Mouse (Mus musculus): ENCODE results near the gene Sf3a2. TPM values are rescaled to one million over a fixed set of nuclear protein-coding genes. Genes with fewer than 3 reads are reported as not detected.
"Not testable (repeated sequence)": the region's sequence is repeated elsewhere in the genome, so short reads cannot be mapped to it uniquely, and the experiment has no call there.

Sf3a2 gene
- polyA plus RNA-seq, 1 experiment from 2014 or later, result 77.1 TPM

DNA sequence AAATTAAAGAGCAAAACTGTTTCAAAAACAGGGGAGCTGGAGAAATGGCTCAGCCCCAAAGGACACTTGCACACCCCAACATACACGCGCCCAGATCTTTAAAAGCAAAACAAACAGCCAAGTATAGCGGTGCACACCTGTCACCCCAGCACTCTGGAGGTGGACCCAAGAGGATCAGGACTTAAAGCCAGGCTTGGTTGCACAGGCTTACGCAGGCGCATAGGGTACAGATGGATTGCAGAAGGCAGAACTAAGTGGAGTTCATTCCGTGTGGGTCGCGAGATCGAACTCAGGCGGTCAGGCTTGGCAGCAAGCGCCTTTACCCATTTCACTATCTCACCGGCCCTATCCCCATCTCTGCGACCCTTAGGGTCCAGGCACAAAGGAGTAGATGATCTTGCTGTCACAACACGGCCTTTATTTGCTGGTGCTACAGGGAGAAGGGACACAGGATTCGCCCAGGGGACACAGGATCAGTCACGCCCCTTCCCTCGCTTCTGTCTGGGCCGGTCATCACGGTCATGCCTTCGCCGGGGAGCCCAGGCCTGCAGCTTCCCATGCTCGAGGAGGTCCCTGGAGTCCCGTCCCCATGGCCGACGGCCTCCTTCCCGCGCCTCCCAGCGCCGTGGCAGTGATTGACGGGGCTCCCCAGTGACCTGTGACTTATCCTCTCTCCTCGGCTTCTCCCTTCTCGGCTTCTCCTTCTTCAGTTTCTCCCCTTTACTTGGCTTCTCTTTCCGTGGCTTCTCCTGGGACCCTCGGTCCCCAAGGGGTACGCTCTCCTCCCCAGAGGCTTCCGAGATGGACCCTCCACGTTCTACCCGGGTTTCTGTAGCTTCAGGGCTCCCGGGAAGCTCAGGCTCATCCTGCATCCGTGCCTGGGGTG lies 10.3 kb downstream of the Sf3a2 start:
- H3K4me2 ChIP-seq, result peak overlapping the region; percentile 31
- 13% methylated on average over 40 of the region's 40 CpGs for WGBS
- peaks cover 47% of the 10 kb centered on the region for H3K4me1 ChIP-seq
- no peak for ATAC-seq (ENCODE audit: low FRiP score)
- peak overlapping the region; percentile 3; the same call in 1 of the 2 replicates for H3K4me3 ChIP-seq (replicated peaks)
- no peaks in the 10 kb centered on the region for H3K9me3 ChIP-seq
- no peak overlapping the region for H3K27ac ChIP-seq
- peaks cover 26% of the 10 kb centered on the region for H3K36me3 ChIP-seq (replicated peaks)
- peaks cover 67% of the 10 kb centered on the region for H3K27me3 ChIP-seq
- H3K9ac ChIP-seq, result peak overlapping the region; percentile 31

- no peak for ATAC-seq (ENCODE audit: low FRiP score)
- Histone ChIP-seq H3K27me3 (peaks cover 70% of the 10 kb centered on the region), H3K9ac (peak overlapping the region; percentile 31; the same call in 1 of the 2 replicates)
Observed at GRCm38 (mm10) chr10:80808985-80809632, 11.1 kb downstream of the Sf3a2 start.

GRCm38 (mm10) chr10:80810084-80810483 lies 12.1 kb downstream of the Sf3a2 start:
- peak overlapping the region; percentile 31; the same call in 1 of the 2 replicates for H3K4me2 ChIP-seq
- H3K9ac ChIP-seq, result peak overlapping the region; percentile 21; the same call in 1 of the 2 replicates
- ATAC-seq (ENCODE audit: low FRiP score), result no peak
- peaks cover 47% of the 10 kb centered on the region for H3K4me1 ChIP-seq
- H3K27me3 ChIP-seq, result peaks cover 70% of the 10 kb centered on the region
- H3K9me3 ChIP-seq, result no peaks in the 10 kb centered on the region
- H3K27ac ChIP-seq, result no peak overlapping the region
- peaks cover 9% of the 10 kb centered on the region for H3K36me3 ChIP-seq (replicated peaks)
- 6% methylated on average over 20 of the region's 20 CpGs for WGBS
- H3K4me3 ChIP-seq (replicated peaks), result peak overlapping the region; percentile 16; the same call in 1 of the 2 replicates

More at GRCm38 (mm10) chr10:80808985-80809632, 11.1 kb downstream of the Sf3a2 start:
- no peak overlapping the region for H3K27ac ChIP-seq
- no peaks in the 10 kb centered on the region for H3K9me3 ChIP-seq
- peak overlapping the region; percentile 31 for H3K4me2 ChIP-seq
- peak overlapping the region; percentile 3; the same call in 1 of the 2 replicates for H3K4me3 ChIP-seq (replicated peaks)
- WGBS, result 8% methylated on average over 18 of the region's 18 CpGs
- H3K4me1 ChIP-seq, result peaks cover 47% of the 10 kb centered on the region
- peaks cover 19% of the 10 kb centered on the region for H3K36me3 ChIP-seq (replicated peaks)

- Histone ChIP-seq H3K27ac (no peak overlapping the region), H3K4me3 (replicated peaks) (no peak overlapping the region), H3K9ac (no peak overlapping the region), H3K4me2 (no peak overlapping the region), H3K4me1 (peaks cover 26% of the 10 kb centered on the region), H3K36me3 (replicated peaks) (no peaks in the 10 kb centered on the region), H3K27me3 (peaks cover 51% of the 10 kb centered on the region), H3K9me3 (no peaks in the 10 kb centered on the region)
- no peak for ATAC-seq (ENCODE audit: low FRiP score)
- WGBS, result 64% methylated on average over 5 of the region's 5 CpGs
Observed at GRCm38 (mm10) chr10:80812391-80813041, 14.5 kb downstream of the Sf3a2 start.

- Histone ChIP-seq H3K27me3 (peaks cover 42% of the 10 kb centered on the region), H3K27ac (no peak within 1 kb of the TSS), H3K36me3 (replicated peaks) (no peaks in the 10 kb centered on the region), H3K4me2 (no peak within 1 kb of the TSS), H3K9ac (no peak within 1 kb of the TSS), H3K4me1 (peaks cover 17% of the 10 kb centered on the region), H3K9me3 (no peaks in the 10 kb centered on the region), H3K4me3 (replicated peaks) (no peak within 1 kb of the TSS)
- 68% methylated on average over 4 of the region's 4 CpGs for WGBS
- ATAC-seq (ENCODE audit: low FRiP score), result no peak
Observed at GRCm38 (mm10) chr10:80813366-80813765, 15.4 kb downstream of the Sf3a2 start, which contains the start of gene Jsrp1. Jsrp1 (minus strand) TSS chr10:80813498.

- H3K4me1 ChIP-seq, result peaks cover 6% of the 10 kb centered on the region
- H3K27me3 ChIP-seq, result peaks cover 29% of the 10 kb centered on the region
- no peaks in the 10 kb centered on the region for H3K36me3 ChIP-seq (replicated peaks)
- H3K4me2 ChIP-seq, result no peak overlapping the region
- no peak overlapping the region for H3K9ac ChIP-seq
- ATAC-seq (ENCODE audit: low FRiP score), result no peak
- no peak overlapping the region for H3K4me3 ChIP-seq (replicated peaks)
- no peak overlapping the region for H3K27ac ChIP-seq
- H3K9me3 ChIP-seq, result no peaks in the 10 kb centered on the region
- 73% methylated on average over 7 of the region's 7 CpGs for WGBS
Observed at GRCm38 (mm10) chr10:80814800-80815199, 16.8 kb downstream of the Sf3a2 start.

DNA sequence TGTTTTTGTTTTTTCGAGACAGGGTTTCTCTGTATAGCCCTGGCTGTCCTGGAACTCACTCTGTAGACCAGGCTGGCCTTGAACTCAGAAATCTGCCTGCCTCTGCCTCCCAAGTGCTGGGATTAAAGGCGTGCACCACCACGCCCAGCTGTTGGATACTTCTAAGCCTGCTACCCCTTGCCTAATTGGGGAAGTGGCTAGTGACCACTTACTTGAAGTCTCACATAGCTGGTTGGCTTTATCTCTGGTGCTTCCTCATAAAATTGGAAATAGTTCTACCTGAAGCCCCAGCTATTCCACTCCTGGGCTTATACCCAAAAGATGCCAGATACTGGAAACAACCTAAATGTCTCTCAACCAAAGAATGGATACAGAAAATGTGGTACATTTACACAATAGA lies 18.3 kb downstream of the Sf3a2 start:
- not testable (repeated sequence) for H3K4me2 ChIP-seq; H3K9me3 ChIP-seq; H3K9ac ChIP-seq; H3K27ac ChIP-seq; H3K36me3 ChIP-seq (replicated peaks); H3K4me3 ChIP-seq (replicated peaks); H3K4me1 ChIP-seq; ATAC-seq (ENCODE audit: low FRiP score)
- 82% methylated on average over 3 of the region's 3 CpGs for WGBS
- peaks cover 14% of the 10 kb centered on the region for H3K27me3 ChIP-seq

GRCm38 (mm10) chr10:80817164-80817563 lies 19.2 kb downstream of the Sf3a2 start:
- no peak overlapping the region for H3K9ac ChIP-seq
- no peaks in the 10 kb centered on the region for H3K4me1 ChIP-seq
- H3K36me3 ChIP-seq (replicated peaks), result no peaks in the 10 kb centered on the region
- H3K4me3 ChIP-seq (replicated peaks), result no peak overlapping the region
- H3K4me2 ChIP-seq, result no peak overlapping the region
- no peak overlapping the region for H3K27ac ChIP-seq
- H3K27me3 ChIP-seq, result peaks cover 14% of the 10 kb centered on the region
- WGBS, result 83% methylated on average over 2 of the region's 2 CpGs
- no peak for ATAC-seq (ENCODE audit: low FRiP score)
- no peaks in the 10 kb centered on the region for H3K9me3 ChIP-seq

DNA sequence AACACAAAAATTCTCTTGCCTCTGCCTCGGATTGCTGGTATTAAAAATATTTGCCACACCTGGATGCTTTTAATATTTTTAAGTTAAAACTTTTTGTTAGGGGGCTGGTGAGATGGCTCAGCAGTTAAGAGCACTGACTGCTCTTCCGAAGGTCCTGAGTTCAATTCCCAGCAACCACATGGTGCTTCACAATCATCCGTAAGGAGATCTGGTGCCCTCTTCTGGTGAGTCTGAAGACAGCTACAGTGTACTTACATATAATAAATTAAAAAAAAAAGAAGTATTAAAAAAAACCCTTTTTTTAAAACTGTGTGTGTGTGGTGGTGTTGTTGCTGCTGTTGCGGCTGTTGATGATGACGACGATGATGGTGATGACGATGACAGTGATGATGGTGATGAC lies 20.0 kb downstream of the Sf3a2 start:
- not testable (repeated sequence) for H3K9me3 ChIP-seq; H3K27me3 ChIP-seq; H3K27ac ChIP-seq; H3K4me2 ChIP-seq; ATAC-seq (ENCODE audit: low FRiP score); H3K36me3 ChIP-seq (replicated peaks); H3K4me3 ChIP-seq (replicated peaks); H3K4me1 ChIP-seq; H3K9ac ChIP-seq
- WGBS, result 81% methylated on average over 7 of the region's 7 CpGs

- 56% methylated on average over 6 of the region's 6 CpGs for WGBS
- no peaks in the 10 kb centered on the region for H3K36me3 ChIP-seq (replicated peaks)
Observed at GRCm38 (mm10) chr10:80818599-80819281, 20.7 kb downstream of the Sf3a2 start.

GRCm38 (mm10) chr10:80819406-80819805 lies 21.4 kb downstream of the Sf3a2 start:
- H3K9ac ChIP-seq, result no peak overlapping the region
- H3K4me1 ChIP-seq, result no peaks in the 10 kb centered on the region
- H3K9me3 ChIP-seq, result no peaks in the 10 kb centered on the region
- H3K4me3 ChIP-seq (replicated peaks), result no peak overlapping the region
- H3K4me2 ChIP-seq, result no peak overlapping the region
- no peak for ATAC-seq (ENCODE audit: low FRiP score)
- WGBS, result 64% methylated on average over 3 of the region's 3 CpGs
- H3K27ac ChIP-seq, result no peak overlapping the region
- H3K27me3 ChIP-seq, result no peaks in the 10 kb centered on the region
- H3K36me3 ChIP-seq (replicated peaks), result no peaks in the 10 kb centered on the region

More at GRCm38 (mm10) chr10:80818599-80819281, 20.7 kb downstream of the Sf3a2 start:
- H3K4me2 ChIP-seq, result no peak overlapping the region
- H3K4me1 ChIP-seq, result no peaks in the 10 kb centered on the region
- H3K4me3 ChIP-seq (replicated peaks), result no peak overlapping the region
- no peaks in the 10 kb centered on the region for H3K27me3 ChIP-seq
- no peak for ATAC-seq (ENCODE audit: low FRiP score)
- H3K9ac ChIP-seq, result no peak overlapping the region
- no peak overlapping the region for H3K27ac ChIP-seq
- H3K9me3 ChIP-seq, result no peaks in the 10 kb centered on the region
